Mouse (Mus musculus): Measurements from ENCODE around the gene Ccnb1. TPM values are rescaled to one million over a fixed set of nuclear protein-coding genes. Genes with fewer than 3 reads are reported as not detected.
A peak's percentile ranks its signal among the peaks of the same experiment; 100 is the strongest.

Gene Ccnb1
- polyA plus RNA-seq, 1 experiment from 2014 or later, result 47.0 TPM

DNA sequence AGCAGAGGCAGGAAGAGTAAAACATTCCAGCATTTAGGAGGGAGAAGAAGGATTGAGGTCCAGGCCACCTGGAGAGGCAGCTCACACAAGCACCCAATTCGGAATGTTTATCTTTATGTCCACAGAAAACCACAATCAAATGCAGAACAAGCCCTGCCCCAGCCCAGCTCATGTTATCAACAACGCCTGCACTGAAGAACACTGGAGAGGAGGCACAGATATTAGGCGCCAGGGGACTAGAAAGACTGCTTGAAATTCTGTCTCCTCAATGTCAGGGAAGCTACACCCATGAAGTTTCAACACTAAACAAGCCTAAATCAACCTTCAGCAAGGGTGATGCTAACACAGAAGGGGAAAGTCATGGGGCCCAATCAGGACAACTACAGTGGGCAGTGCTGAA, 8.9 kb downstream of the Ccnb1 start:
- no peak overlapping the region for H3K4me3 ChIP-seq (ENCODE audit: low read depth, low read length)
- H3K36me3 ChIP-seq (ENCODE audit: control insufficient read depth, insufficient read depth, low read length), result no peaks in the 10 kb centered on the region
- H3K4me1 ChIP-seq (replicated peaks; ENCODE audit: control insufficient read depth, insufficient read depth), result 0 out of 2 replicates have a peak, but pooled peaks cover 4% of the 10 kb centered on the region
- 70% methylated on average over 3 of the region's 3 CpGs for WGBS
- no peaks in the 10 kb centered on the region for H3K27me3 ChIP-seq (ENCODE audit: control insufficient read depth, insufficient read depth, low read length)
- DNase-seq (ENCODE audit: low spot score) (no peak), ATAC-seq (ENCODE audit: low FRiP score, low TSS enrichment) (no peak)
- no peaks in the 10 kb centered on the region for H3K9me3 ChIP-seq (ENCODE audit: control insufficient read depth, low read length)
- no peak overlapping the region for H3K27ac ChIP-seq (replicated peaks)
- H3K4me2 ChIP-seq (replicated peaks; ENCODE audit: low read depth), result no peak overlapping the region
- TF ChIP-seq CTCF (IDR thresholded peaks at IDR 0.05; ENCODE audit: low read depth), result no peak
- TF ChIP-seq EP300 (optimal IDR thresholded peaks at IDR 0.05), result no peak
- H3K9ac ChIP-seq (ENCODE audit: low read length), result no peak overlapping the region

DNA sequence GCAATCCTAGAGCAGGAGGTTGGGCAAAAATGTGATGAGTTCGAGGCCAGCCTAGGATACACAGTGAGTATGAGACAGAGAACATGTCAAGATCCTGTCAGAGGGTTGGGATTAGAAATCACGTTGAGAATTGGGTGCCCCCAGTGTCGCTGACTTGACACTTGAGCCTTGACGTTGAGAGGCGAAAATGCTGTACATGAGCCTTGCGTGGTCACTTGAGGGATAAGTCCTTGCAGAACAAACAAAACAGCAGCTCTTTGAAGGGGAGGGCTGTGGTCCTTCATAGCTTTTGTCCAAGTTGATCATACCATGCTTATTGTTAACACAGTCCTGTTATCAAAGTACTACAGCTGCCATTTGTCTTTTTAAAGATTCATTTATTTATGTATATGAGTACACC, 9.7 kb downstream of the Ccnb1 start:
- DNase-seq (ENCODE audit: low spot score) (no peak), ATAC-seq (ENCODE audit: low FRiP score, low TSS enrichment) (no peak)
- Histone ChIP-seq H3K9ac (ENCODE audit: low read length) (no peak overlapping the region), H3K27me3 (ENCODE audit: control insufficient read depth, insufficient read depth, low read length) (no peaks in the 10 kb centered on the region), H3K9me3 (ENCODE audit: control insufficient read depth, low read length) (no peaks in the 10 kb centered on the region), H3K36me3 (ENCODE audit: control insufficient read depth, insufficient read depth, low read length) (no peaks in the 10 kb centered on the region), H3K4me2 (replicated peaks; ENCODE audit: low read depth) (no peak overlapping the region), H3K27ac (replicated peaks) (no peak overlapping the region), H3K4me1 (replicated peaks; ENCODE audit: control insufficient read depth, insufficient read depth) (0 out of 2 replicates have a peak, but pooled peaks cover 4% of the 10 kb centered on the region), H3K4me3 (ENCODE audit: low read depth, low read length) (no peak overlapping the region)
- WGBS, result 56% methylated on average over 6 of the region's 6 CpGs
- no peak for TF ChIP-seq EP300 (optimal IDR thresholded peaks at IDR 0.05)

DNA sequence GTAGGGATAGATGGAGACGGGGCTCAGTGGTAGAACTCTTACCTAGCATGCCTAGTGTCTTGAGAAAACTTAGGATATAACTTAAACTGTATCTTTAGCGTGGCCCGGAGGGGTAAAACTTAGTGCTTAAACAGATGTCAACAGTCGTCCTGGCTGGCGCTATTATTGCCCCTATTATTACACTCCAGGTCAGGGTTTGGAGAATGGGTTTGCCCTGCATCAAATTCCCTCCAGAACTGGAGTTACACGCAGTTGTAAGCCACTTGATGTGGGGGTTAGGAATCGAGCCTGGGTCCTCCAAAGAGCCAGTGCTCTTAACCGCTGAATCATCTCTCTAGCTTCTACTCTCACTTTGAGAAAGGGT, 10.3 kb downstream of the Ccnb1 start:
- H3K27ac ChIP-seq (replicated peaks), result no peak overlapping the region
- TF ChIP-seq EP300 (optimal IDR thresholded peaks at IDR 0.05), result no peak
- no peak for TF ChIP-seq CTCF (IDR thresholded peaks at IDR 0.05; ENCODE audit: low read depth)
- peak overlapping the region; percentile 50; the same call in 1 of the 2 replicates for H3K9ac ChIP-seq (ENCODE audit: low read length)
- DNase-seq (ENCODE audit: low spot score) (no peak), ATAC-seq (ENCODE audit: low FRiP score, low TSS enrichment) (0 out of 2 replicates have a peak, but pooled peaks have one; percentile 12)
- H3K36me3 ChIP-seq (ENCODE audit: control insufficient read depth, insufficient read depth, low read length), result no peaks in the 10 kb centered on the region
- peak overlapping the region; percentile 97 for H3K4me2 ChIP-seq (replicated peaks; ENCODE audit: low read depth)
- H3K4me1 ChIP-seq (replicated peaks; ENCODE audit: control insufficient read depth, insufficient read depth), result 0 out of 2 replicates have a peak, but pooled peaks cover 4% of the 10 kb centered on the region
- WGBS, result 8% methylated on average over 8 of the region's 8 CpGs
- peak overlapping the region; percentile 69 for H3K4me3 ChIP-seq (ENCODE audit: low read depth, low read length)
- H3K27me3 ChIP-seq (ENCODE audit: control insufficient read depth, insufficient read depth, low read length), result no peaks in the 10 kb centered on the region
- H3K9me3 ChIP-seq (ENCODE audit: control insufficient read depth, low read length), result no peaks in the 10 kb centered on the region

DNA sequence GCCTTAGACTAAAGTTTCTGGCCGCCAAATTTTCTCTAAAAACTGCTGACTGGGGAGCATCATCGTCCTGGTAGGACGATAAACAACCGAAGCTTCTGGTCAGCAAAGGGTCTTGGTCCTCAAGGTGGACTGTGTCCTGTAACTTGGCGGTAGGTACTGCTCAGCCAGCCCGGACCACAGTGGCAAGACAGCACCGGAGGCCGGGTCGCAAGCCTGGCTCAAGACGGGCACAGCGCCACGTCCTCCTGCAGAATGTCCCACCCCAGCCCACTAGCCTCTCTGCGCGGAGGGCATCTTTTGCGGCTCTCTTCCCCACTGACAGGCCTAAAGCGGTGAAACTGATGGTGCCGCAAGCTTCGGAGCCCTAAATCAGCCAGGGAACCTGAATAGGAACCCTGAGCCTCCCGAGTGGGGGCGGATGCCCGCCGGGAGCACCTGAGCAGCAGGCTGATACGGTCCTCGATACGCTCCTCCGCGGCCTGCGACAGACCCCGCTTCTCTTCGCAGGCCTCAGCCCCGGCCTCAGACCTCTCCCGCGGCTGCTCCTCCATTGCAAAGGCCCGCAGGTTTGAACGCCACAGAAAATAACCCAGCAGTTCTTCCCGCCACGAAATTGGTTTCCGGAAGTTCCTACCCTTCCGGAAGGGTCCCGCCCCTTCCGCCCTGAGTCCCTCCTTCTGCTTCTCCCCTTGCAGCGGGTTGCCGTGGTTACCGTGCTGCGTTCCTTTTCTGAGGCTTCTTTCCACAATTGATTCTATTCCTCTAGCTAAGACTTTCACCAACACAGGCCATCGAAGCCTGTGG, 10.9 kb downstream of the Ccnb1 start, which contains the start of gene Cenph:
Cenph (minus strand) TSS at position 648 of the 804 bp plus-strand sequence.
- TF ChIP-seq CTCF (IDR thresholded peaks at IDR 0.05; ENCODE audit: low read depth), result no peak
- TF ChIP-seq EP300 (optimal IDR thresholded peaks at IDR 0.05), result no peak
- Histone ChIP-seq H3K36me3 (ENCODE audit: control insufficient read depth, insufficient read depth, low read length) (peaks cover 2% of the 10 kb centered on the region; the same call in 1 of the 2 replicates), H3K9ac (ENCODE audit: low read length) (peak within 1 kb of the TSS; percentile 70), H3K4me3 (ENCODE audit: low read depth, low read length) (peak within 1 kb of the TSS; percentile 69), H3K9me3 (ENCODE audit: control insufficient read depth, low read length) (no peaks in the 10 kb centered on the region), H3K27me3 (ENCODE audit: control insufficient read depth, insufficient read depth, low read length) (no peaks in the 10 kb centered on the region), H3K4me1 (replicated peaks; ENCODE audit: control insufficient read depth, insufficient read depth) (0 out of 2 replicates have a peak, but pooled peaks cover 4% of the 10 kb centered on the region), H3K4me2 (replicated peaks; ENCODE audit: low read depth) (peak within 1 kb of the TSS; percentile 97), H3K27ac (replicated peaks) (no peak within 1 kb of the TSS)
- peak; percentile 87 for ATAC-seq (ENCODE audit: low FRiP score, low TSS enrichment)
- DNase-seq (ENCODE audit: low spot score), result peak; percentile 85
- WGBS, result under 1% methylated on average over 46 of the region's 46 CpGs

DNA sequence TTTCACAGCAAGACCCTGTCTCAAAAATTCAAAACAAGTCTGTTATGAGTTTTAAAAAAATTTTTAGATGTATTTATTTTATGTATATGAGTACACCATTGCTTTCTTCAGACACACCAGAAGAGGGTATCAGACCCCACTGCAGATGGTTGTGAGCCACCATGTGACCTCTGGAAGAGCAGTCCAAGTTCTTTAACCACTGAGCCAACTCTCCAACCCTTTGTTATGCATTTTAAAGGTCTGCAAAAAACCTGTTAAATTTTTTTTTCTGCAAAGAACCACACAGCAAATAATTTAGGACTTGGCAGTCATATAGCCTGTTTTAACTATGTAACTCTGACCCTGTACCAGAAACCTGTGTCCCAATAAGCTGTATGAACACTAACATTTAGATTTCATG, 11.7 kb downstream of the Ccnb1 start:
- H3K27ac ChIP-seq (replicated peaks), result no peak overlapping the region
- TF ChIP-seq CTCF (IDR thresholded peaks at IDR 0.05; ENCODE audit: low read depth) (no peak), EP300 (optimal IDR thresholded peaks at IDR 0.05) (no peak)
- peaks cover 2% of the 10 kb centered on the region; the same call in 1 of the 2 replicates for H3K36me3 ChIP-seq (ENCODE audit: control insufficient read depth, insufficient read depth, low read length)
- no peaks in the 10 kb centered on the region for H3K9me3 ChIP-seq (ENCODE audit: control insufficient read depth, low read length)
- 0 out of 2 replicates have a peak, but pooled peaks cover 4% of the 10 kb centered on the region for H3K4me1 ChIP-seq (replicated peaks; ENCODE audit: control insufficient read depth, insufficient read depth)
- peak overlapping the region; percentile 97 for H3K4me2 ChIP-seq (replicated peaks; ENCODE audit: low read depth)
- peak overlapping the region; percentile 69; the same call in 1 of the 2 replicates for H3K4me3 ChIP-seq (ENCODE audit: low read depth, low read length)
- DNase-seq (ENCODE audit: low spot score) (no peak), ATAC-seq (ENCODE audit: low FRiP score, low TSS enrichment) (no peak)
- H3K27me3 ChIP-seq (ENCODE audit: control insufficient read depth, insufficient read depth, low read length), result no peaks in the 10 kb centered on the region
- no peak overlapping the region for H3K9ac ChIP-seq (ENCODE audit: low read length)

DNA sequence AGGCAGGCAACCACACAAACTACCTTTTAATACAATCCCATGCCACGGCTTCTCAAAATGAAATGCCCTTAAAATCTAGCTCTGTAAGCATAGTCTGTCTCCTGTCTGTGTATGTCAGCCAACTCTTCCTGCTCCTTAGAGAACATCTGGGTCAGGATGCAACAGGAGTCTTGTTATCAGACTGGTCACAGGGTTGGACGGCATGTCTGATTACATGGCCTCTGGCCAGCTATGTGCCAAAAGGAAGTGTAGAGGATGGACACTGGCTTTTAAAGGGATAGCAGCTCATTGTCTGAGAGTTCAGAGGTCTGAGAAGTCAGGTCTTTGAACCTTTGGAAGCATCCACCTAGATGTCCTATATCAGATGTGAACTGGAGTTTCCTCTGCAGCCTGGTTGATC, 31.0 kb downstream of the Ccnb1 start:
- no peaks in the 10 kb centered on the region for H3K27me3 ChIP-seq (ENCODE audit: control insufficient read depth, insufficient read depth, low read length)
- H3K36me3 ChIP-seq (ENCODE audit: control insufficient read depth, insufficient read depth, low read length), result no peaks in the 10 kb centered on the region
- no peak for DNase-seq (ENCODE audit: low spot score)
- 71% methylated on average over 2 of the region's 2 CpGs for WGBS
- no peak for ATAC-seq (ENCODE audit: low FRiP score, low TSS enrichment)
- TF ChIP-seq CTCF (IDR thresholded peaks at IDR 0.05; ENCODE audit: low read depth) (no peak), EP300 (optimal IDR thresholded peaks at IDR 0.05) (no peak)
- no peaks in the 10 kb centered on the region for H3K9me3 ChIP-seq (ENCODE audit: control insufficient read depth, low read length)
- H3K4me3 ChIP-seq (ENCODE audit: low read depth, low read length), result no peak overlapping the region
- no peak overlapping the region for H3K4me2 ChIP-seq (replicated peaks; ENCODE audit: low read depth)
- H3K27ac ChIP-seq (replicated peaks), result no peak overlapping the region
- no peak overlapping the region for H3K9ac ChIP-seq (ENCODE audit: low read length)
- no peaks in the 10 kb centered on the region for H3K4me1 ChIP-seq (replicated peaks; ENCODE audit: control insufficient read depth, insufficient read depth)
